Mouse (Mus musculus): ENCODE data around the gene Fcho1. TPM values are rescaled to one million over a fixed set of nuclear protein-coding genes. Genes with fewer than 3 reads are reported as not detected.

Gene Fcho1
- total RNA-seq (2023): 10 to 100 TPM; 21.1 to 26.8 TPM

GRCm38 (mm10) chr8:71725122-71725924 is at the start of gene Fcho1:
TSS of gene Fcho1 (minus strand) at chr8:71725716.

GRCm38 (mm10) chr8:71701414-71702086 is 24.0 kb downstream of the Fcho1 start, which contains the start of gene B3gnt3:
TSS of gene B3gnt3 (minus strand) at chr8:71701789.

GRCm38 (mm10) chr8:71689028-71689427 is 36.5 kb downstream of the Fcho1 start, which contains the start of gene Insl3:
TSS of gene Insl3 (plus strand) at chr8:71689214.

GRCm38 (mm10) chr8:71676020-71676741 is 49.3 kb downstream of the Fcho1 start, which contains the start of gene Jak3:
TSS of gene Jak3 (plus strand) at chr8:71676296.

GRCm38 (mm10) chr8:71671549-71671965 is 54.0 kb downstream of the Fcho1 start, which contains the start of gene Unc13a:
TSS of gene Unc13a (minus strand) at chr8:71671757.

Other genes with a start within 250 kb of the Fcho1 start
- 10 to 100 TPM in 1 of 2 experiments, 1 to 10 TPM in 1; 8.5 to 10.6 TPM for gene Ano8, start 239.8 kb downstream of the Fcho1 start, total RNA-seq (2023)
- gene Gtpbp3, start 237.6 kb downstream of the Fcho1 start, total RNA-seq (2023): 10 to 100 TPM; 11.0 to 14.0 TPM
- under 1 TPM; 0.39 to 0.52 TPM for gene Plvap, start 214.0 kb downstream of the Fcho1 start, total RNA-seq (2023)
- not detected for gene Ccdc194, start 200.0 kb downstream of the Fcho1 start, total RNA-seq (2023)
- gene Bst2, start 188.3 kb downstream of the Fcho1 start, total RNA-seq (2023): 10 to 100 TPM; 79.0 to 83.2 TPM
- gene Mvb12a, start 182.8 kb downstream of the Fcho1 start, total RNA-seq (2023): 10 to 100 TPM; 36.8 to 45.1 TPM
- gene Tmem221, start 166.8 kb downstream of the Fcho1 start, total RNA-seq (2023): 1 to 10 TPM; 1.2 to 2.1 TPM
- gene Nxnl1, start 159.1 kb downstream of the Fcho1 start, total RNA-seq (2023): not detected
- 1 to 10 TPM; 3.9 to 5.8 TPM for gene Slc27a1, start 156.8 kb downstream of the Fcho1 start, total RNA-seq (2023)
- gene Pgls, start 133.5 kb downstream of the Fcho1 start, total RNA-seq (2023): 10 to 100 TPM; 84.7 to 86.7 TPM
- gene Fam129c, start 128.1 kb downstream of the Fcho1 start, total RNA-seq (2023): 1 to 10 TPM; 4.3 to 6.5 TPM
- gene Colgalt1, start 114.7 kb downstream of the Fcho1 start, total RNA-seq (2023): 100 to 1,000 TPM; 129 to 131 TPM
- 1 to 10 TPM; 1.1 to 1.3 TPM for gene Unc13a, start 54.0 kb downstream of the Fcho1 start, total RNA-seq (2023)
- 10 to 100 TPM; 32.0 to 37.6 TPM for gene Jak3, start 49.4 kb downstream of the Fcho1 start, total RNA-seq (2023)
- 10 to 100 TPM; 11.5 to 14.2 TPM for gene Insl3, start 36.5 kb downstream of the Fcho1 start, total RNA-seq (2023)
- under 1 TPM; 0.61 to 0.66 TPM for gene B3gnt3, start 23.9 kb downstream of the Fcho1 start, total RNA-seq (2023)
- gene Zfp709, start 156.3 kb upstream of the Fcho1 start, total RNA-seq (2023): 10 to 100 TPM in 1 of 2 experiments, 1 to 10 TPM in 1; 9.9 to 10.7 TPM
- gene Zfp882, start 182.9 kb upstream of the Fcho1 start, total RNA-seq (2023): 1 to 10 TPM; 3.6 to 3.7 TPM
- gene Zfp617, start 182.9 kb upstream of the Fcho1 start, total RNA-seq (2023): 10 to 100 TPM; 10.3 to 11.7 TPM
- 1 to 10 TPM; 7.4 to 9.6 TPM for gene Zfp961, start 225.3 kb upstream of the Fcho1 start, total RNA-seq (2023)